In the genomic region with DNA sequence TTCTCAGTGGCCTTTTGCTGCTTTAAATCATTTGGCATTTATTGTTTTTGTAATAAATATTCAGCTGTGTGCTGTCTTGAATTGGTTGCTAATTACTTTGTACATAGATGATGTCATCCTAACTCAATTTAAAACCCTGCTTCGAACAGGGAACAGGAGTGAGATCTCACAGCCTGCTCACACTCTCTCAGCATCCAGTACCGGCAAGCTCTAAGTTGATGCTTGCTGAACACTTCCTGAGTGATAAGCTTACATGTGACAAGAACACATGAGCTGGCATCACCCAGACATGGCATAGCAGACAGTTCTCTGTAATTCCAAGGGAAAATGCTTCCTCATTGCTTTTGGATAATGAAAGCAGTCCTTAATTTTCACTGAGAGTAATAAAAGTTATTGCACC, we compare ENCODE assay signal across 20 mouse cellular contexts. TPM values are rescaled to one million over a fixed set of nuclear protein-coding genes. Genes with fewer than 3 reads are reported as not detected.
A peak's percentile ranks its signal among the peaks of the same experiment; 100 is the strongest.
DNase-seq lines count a peak whose midpoint lies in the region; ATAC-seq lines count a peak whose summit lies in the region.
"Had no signal": no experiment of that assay in that cellular context is flagged by ENCODE, and none has a peak within 500 bp of the region (broad histone marks: within the 10 kb centered on the region; RNA-seq: fewer than 3 reads in every experiment).

No protein-coding gene starts in this region.

- H3K4me3 ChIP-seq in hindbrain, embryonic 15.5 days: no peak overlapping the region
- no peak overlapping the region for H3K4me3 ChIP-seq in hindbrain, embryonic 16.5 days (ENCODE audit: low read length)
- no peak overlapping the region for H3K4me3 ChIP-seq in forebrain, embryonic 16.5 days (replicated peaks; ENCODE audit: low read length)
- H3K4me3 ChIP-seq: embryonic facial prominence, embryonic 12.5 days; heart, adult 2 months; heart, embryonic 12.5 days; hindbrain, embryonic 10.5 days had no signal

- no peaks in the 10 kb centered on the region for H3K27me3 ChIP-seq in hindbrain, embryonic 15.5 days
- no peaks in the 10 kb centered on the region for H3K27me3 ChIP-seq in hindbrain, embryonic 16.5 days (replicated peaks; ENCODE audit: control insufficient read depth, insufficient read depth, low read length)
- no peaks in the 10 kb centered on the region for H3K27me3 ChIP-seq in forebrain, embryonic 16.5 days (replicated peaks; ENCODE audit: control insufficient read depth, insufficient read depth, low read length)
- H3K27me3 ChIP-seq: embryonic facial prominence, embryonic 12.5 days; heart, embryonic 12.5 days had no signal

- ATAC-seq in hindbrain, embryonic 15.5 days (ENCODE audit: low FRiP score, low read depth): no peak
- ATAC-seq in hindbrain, embryonic 16.5 days: no peak
- peak; percentile 89 for ATAC-seq in forebrain, embryonic 16.5 days
- ATAC-seq in activated CD4-positive, CD25-positive, alpha-beta regulatory T cell, adult 4 months: no peak
- no peak for ATAC-seq in cerebellum, adult (ENCODE audit: insufficient number of reproducible peaks, low FRiP score, low TSS enrichment)
- ATAC-seq: inflammation-experienced regulatory T-cells, adult 6 months; intestine, postnatal 0 days had no signal

- DNase-seq in MN1 (ENCODE audit: low spot score): peak; percentile 51
- peak; percentile 32 for DNase-seq in brain, adult 2 months (ENCODE audit: low read depth, low spot score)
- no peak for DNase-seq in thymus, postnatal 10 days (ENCODE audit: low spot score in 2 of 2)
- DNase-seq: adrenal gland, postnatal 14 days; cerebellum, adult 11 months; cerebellum, adult 9-10 months; cerebellum, postnatal 25 days; gastrocnemius, postnatal 14 days; heart, adult 2 months had no signal

- 0 out of 2 replicates have a peak overlapping the region, but pooled peaks have one; percentile 5 for H3K9ac ChIP-seq in hindbrain, embryonic 15.5 days
- no peak overlapping the region for H3K9ac ChIP-seq in hindbrain, embryonic 16.5 days (ENCODE audit: low read depth, low read length)
- H3K9ac ChIP-seq in forebrain, embryonic 16.5 days (replicated peaks; ENCODE audit: low read depth, low read length): no peak overlapping the region
- H3K9ac ChIP-seq: embryonic facial prominence, embryonic 12.5 days; heart, embryonic 12.5 days; hindbrain, embryonic 14.5 days had no signal

- H3K4me2 ChIP-seq in hindbrain, embryonic 15.5 days: no peak overlapping the region
- no peak overlapping the region for H3K4me2 ChIP-seq in hindbrain, embryonic 16.5 days (ENCODE audit: low read length)
- no peak overlapping the region for H3K4me2 ChIP-seq in forebrain, embryonic 16.5 days (ENCODE audit: low read length)
- H3K4me2 ChIP-seq: embryonic facial prominence, embryonic 12.5 days; heart, embryonic 12.5 days; hindbrain, embryonic 14.5 days had no signal

- H3K27ac ChIP-seq in hindbrain, embryonic 15.5 days (replicated peaks): no peak overlapping the region
- no peak overlapping the region for H3K27ac ChIP-seq in hindbrain, embryonic 16.5 days (ENCODE audit: low read depth, low read length)
- no peak overlapping the region for H3K27ac ChIP-seq in forebrain, embryonic 16.5 days (ENCODE audit: low read length)
- H3K27ac ChIP-seq: embryonic facial prominence, embryonic 12.5 days; heart, adult 2 months; hindbrain, embryonic 10.5 days; hindbrain, embryonic 14.5 days had no signal

- 67% methylated on average over 2 of the region's 2 CpGs for WGBS in hindbrain, embryonic 15.5 days
- WGBS in hindbrain, embryonic 16.5 days: 57% methylated on average over 2 of the region's 2 CpGs
- 15% methylated on average over 2 of the region's 2 CpGs for WGBS in forebrain, embryonic 16.5 days

- H3K36me3 ChIP-seq in hindbrain, embryonic 15.5 days: no peaks in the 10 kb centered on the region
- no peaks in the 10 kb centered on the region for H3K36me3 ChIP-seq in hindbrain, embryonic 16.5 days (ENCODE audit: control insufficient read depth, insufficient read depth, low read length)
- H3K36me3 ChIP-seq in forebrain, embryonic 16.5 days (ENCODE audit: control insufficient read depth, insufficient read depth): no peaks in the 10 kb centered on the region
- H3K36me3 ChIP-seq: embryonic facial prominence, embryonic 12.5 days; heart, embryonic 12.5 days; hindbrain, embryonic 10.5 days had no signal

- no peaks in the 10 kb centered on the region for H3K9me3 ChIP-seq in hindbrain, embryonic 15.5 days
- no peaks in the 10 kb centered on the region for H3K9me3 ChIP-seq in hindbrain, embryonic 16.5 days (ENCODE audit: control insufficient read depth, low read length)
- H3K9me3 ChIP-seq in forebrain, embryonic 16.5 days (ENCODE audit: control insufficient read depth, low read length): no peaks in the 10 kb centered on the region
- H3K9me3 ChIP-seq: embryonic facial prominence, embryonic 12.5 days; heart, embryonic 12.5 days; hindbrain, embryonic 10.5 days had no signal

- H3K4me1 ChIP-seq in hindbrain, embryonic 15.5 days (replicated peaks): peaks cover 21% of the 10 kb centered on the region
- H3K4me1 ChIP-seq in hindbrain, embryonic 16.5 days (ENCODE audit: control insufficient read depth, insufficient read depth, low read depth, low read length): no peaks in the 10 kb centered on the region
- peaks cover 13% of the 10 kb centered on the region for H3K4me1 ChIP-seq in forebrain, embryonic 16.5 days (replicated peaks; ENCODE audit: control insufficient read depth, insufficient read depth, low read length)
- H3K4me1 ChIP-seq: embryonic facial prominence, embryonic 12.5 days; heart, embryonic 12.5 days; hindbrain, embryonic 10.5 days had no signal

RNA-seq across cellular contexts. Expression of a gene that starts 38.8 kb away (rescaled TPM):
- polyA plus RNA-seq in hindbrain, embryonic 15.5 days (2015; fragmentation: Nextera tagmentation; extraction: Ambion mirVana): 38.1 and 40.8 TPM in 2 replicates
- polyA plus RNA-seq in hindbrain, embryonic 16.5 days (2015; fragmentation: Nextera tagmentation; extraction: Ambion mirVana): 38.2 and 43.0 TPM in 2 replicates
- 37.9 and 42.3 TPM in 2 replicates for polyA plus RNA-seq in forebrain, embryonic 16.5 days (2015; fragmentation: Nextera tagmentation; extraction: Ambion mirVana)
- under 1 TPM in 1 of 2 experiments, not detected in 1; 0.16 TPM for polyA plus RNA-seq in activated CD4-positive, CD25-positive, alpha-beta regulatory T cell, adult 4 months (2017; shearing (Covaris generic))
- polyA plus RNA-seq: inflammation-experienced regulatory T-cells, adult 6 months had no signal

RNA-seq across cellular contexts. Expression of a gene that starts 44.8 kb away (rescaled TPM):
- polyA plus RNA-seq in hindbrain, embryonic 15.5 days (2015; fragmentation: Nextera tagmentation; extraction: Ambion mirVana): 26.6 and 29.5 TPM in 2 replicates
- polyA plus RNA-seq in hindbrain, embryonic 16.5 days (2015; fragmentation: Nextera tagmentation; extraction: Ambion mirVana): 32.7 and 33.4 TPM in 2 replicates
- 46.4 and 46.5 TPM in 2 replicates for polyA plus RNA-seq in forebrain, embryonic 16.5 days (2015; fragmentation: Nextera tagmentation; extraction: Ambion mirVana)
- under 1 TPM in 1 of 2 experiments, not detected in 1; 0.13 TPM for polyA plus RNA-seq in activated CD4-positive, CD25-positive, alpha-beta regulatory T cell, adult 4 months (2017; shearing (Covaris generic))
- polyA plus RNA-seq: inflammation-experienced regulatory T-cells, adult 6 months had no signal

Comparison
In these comparisons a context has a peak if more than half of its experiments do, and no peak if none do; other contexts are left out.
1. DNase-seq: peak in MN1 (single experiment) and brain, adult 2 months (single experiment); none in thymus, postnatal 10 days (0 of 2).
2. RNA of a gene that starts 38.8 kb away (polyA plus RNA-seq): 37.9 to 42.3 TPM in forebrain, embryonic 16.5 days, 38.1 to 40.8 TPM in hindbrain, embryonic 15.5 days and 38.2 to 43.0 TPM in hindbrain, embryonic 16.5 days; 0.16 TPM in activated CD4-positive, CD25-positive, alpha-beta regulatory T cell, adult 4 months; every median in the first group is over 10 times any median in the second.
3. RNA of a gene that starts 44.8 kb away (polyA plus RNA-seq): 46.4 to 46.5 TPM in forebrain, embryonic 16.5 days, 32.7 to 33.4 TPM in hindbrain, embryonic 16.5 days and 26.6 to 29.5 TPM in hindbrain, embryonic 15.5 days; 0.13 TPM in activated CD4-positive, CD25-positive, alpha-beta regulatory T cell, adult 4 months; every median in the first group is over 10 times any median in the second.